Mouse (Mus musculus) lung, adult 2 months (tissue): ENCODE measurements at regions not wholly inside any gene's neighbourhood (a gene's known extent, or its start where the extent isn't known, plus 50 kb on each side); places are given as distances from the start of the nearest gene placed in this dataset.
"Not testable (repeated sequence)": the region's sequence is repeated elsewhere in the genome, so short reads cannot be mapped to it uniquely, and the experiment has no call there.

Experiments used
- DNase-seq: peaks from one replicate; pipeline ENCODE4 v3.0.0; 2022
- H3K4me1 ChIP-seq: fragments of 200-500 bp; 2 replicates; pipeline ENCODE4 v1.6.1; 2011; ENCODE audit warnings: low read length; ENCODE audit not compliant: control insufficient read depth, insufficient read depth
- H3K4me3 ChIP-seq: fragments of 200-500 bp; replicated peaks from 2 replicates; pipeline ENCODE3; 2011; ENCODE audit warnings: low read depth, mild to moderate bottlenecking, control low read depth, low read length; ENCODE audit errors: extremely low read depth
- CTCF ChIP-seq: fragments of 200-500 bp; IDR thresholded peaks from 2 replicates; pipeline ENCODE4 v1.5.1; 2011; ENCODE audit warnings: mild to moderate bottlenecking, low read length, control low read depth; ENCODE audit not compliant: insufficient read depth
- POLR2A ChIP-seq: fragments of 200-500 bp; IDR thresholded peaks from 2 replicates; pipeline ENCODE4 v1.6.1; 2011; ENCODE audit warnings: low read depth, mild to moderate bottlenecking, control low read depth, low read length, borderline replicate concordance; ENCODE audit errors: extremely low read depth
- WGBS: fragments of 180-500 bp; shearing (Covaris S2); methylation state at CpG from one replicate; pipeline ENCODE4 v1.1.7; 2018; 5-methylcytosine and 5-hydroxymethylcytosine counted together

DNA sequence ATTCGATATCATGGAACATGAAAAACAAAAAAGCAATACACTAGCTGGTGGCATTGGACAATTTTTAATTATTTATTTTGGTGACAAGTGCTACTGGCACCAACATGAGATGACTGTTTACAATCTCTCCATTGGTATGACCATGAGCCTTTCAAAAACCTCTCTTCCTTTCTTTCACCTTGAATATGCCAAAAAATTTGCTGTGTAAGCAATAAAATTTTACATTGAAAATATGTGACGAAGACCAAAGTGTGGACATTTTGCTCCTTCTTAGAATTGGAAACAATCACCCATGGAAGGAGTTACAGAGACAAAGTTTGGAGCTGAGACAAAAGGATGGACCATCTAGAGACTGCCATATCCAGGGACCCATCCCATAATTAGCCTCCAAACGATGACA lies 83.4 kb upstream of the Gm49339 start:
- not testable (repeated sequence) for DNase-seq, H3K4me1 ChIP-seq, H3K4me3 ChIP-seq
- WGBS, result 86% methylated on average over 3 of the region's 3 CpGs

GRCm38 (mm10) chr10:51405141-51405540 lies 75.3 kb upstream of the Gm49339 start:
- peak; percentile 8 for DNase-seq
- WGBS, result 3% methylated on average over 9 of the region's 9 CpGs
- no peaks in the 10 kb centered on the region for H3K4me1 ChIP-seq
- no peak for TF ChIP-seq POLR2A
- peak; percentile 29; the same call in 1 of the 2 replicates for TF ChIP-seq CTCF
- no peak overlapping the region for H3K4me3 ChIP-seq

DNA sequence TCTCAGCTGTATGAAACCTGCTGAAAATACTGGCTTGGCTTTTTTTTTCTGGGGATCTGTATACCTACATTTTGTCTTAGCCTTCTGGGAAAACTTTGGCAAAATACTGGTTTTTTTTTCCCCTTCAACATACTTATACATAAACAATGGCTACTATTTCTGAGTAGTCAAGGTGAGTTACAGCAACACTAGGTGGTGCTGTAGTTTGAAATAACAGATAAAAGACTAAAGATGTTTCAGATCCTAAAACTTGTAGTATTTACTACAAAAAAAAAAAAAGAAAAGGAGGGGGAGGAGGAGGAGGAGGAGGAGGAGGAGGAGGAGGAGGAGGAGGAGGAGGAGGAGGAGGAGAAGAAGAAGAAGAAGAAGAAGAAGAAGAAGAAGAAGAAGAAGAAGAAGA lies 67.6 kb upstream of the Gm49339 start:
- H3K4me1 ChIP-seq, result no peaks in the 10 kb centered on the region
- TF ChIP-seq POLR2A (no peak), CTCF (no peak)
- DNase-seq, result no peak
- H3K4me3 ChIP-seq, result no peak overlapping the region

DNA sequence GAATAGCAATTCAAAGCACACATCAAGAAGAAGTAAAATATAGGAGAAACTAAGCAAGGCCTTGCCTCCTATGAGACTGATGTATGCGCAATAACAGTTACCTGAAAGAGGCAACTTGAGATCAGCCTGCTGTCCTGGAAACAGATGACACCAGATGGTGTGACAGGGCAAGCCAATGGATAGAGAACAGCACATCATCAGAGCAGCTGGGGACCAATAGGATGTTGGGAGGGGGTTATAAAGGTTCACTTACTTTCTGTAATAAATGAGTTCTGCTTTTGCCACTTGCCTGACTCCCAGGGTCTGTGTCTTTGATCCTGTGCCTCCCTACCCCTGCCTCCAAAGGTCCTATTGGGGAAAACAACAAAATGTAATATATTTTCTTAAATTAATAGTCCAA lies 65.9 kb upstream of the Gm49339 start:
- no peaks in the 10 kb centered on the region for H3K4me1 ChIP-seq
- no peak for DNase-seq
- H3K4me3 ChIP-seq, result no peak overlapping the region
- 93% methylated on average over 1 of the region's 1 CpGs for WGBS
- TF ChIP-seq POLR2A (no peak), CTCF (no peak)

DNA sequence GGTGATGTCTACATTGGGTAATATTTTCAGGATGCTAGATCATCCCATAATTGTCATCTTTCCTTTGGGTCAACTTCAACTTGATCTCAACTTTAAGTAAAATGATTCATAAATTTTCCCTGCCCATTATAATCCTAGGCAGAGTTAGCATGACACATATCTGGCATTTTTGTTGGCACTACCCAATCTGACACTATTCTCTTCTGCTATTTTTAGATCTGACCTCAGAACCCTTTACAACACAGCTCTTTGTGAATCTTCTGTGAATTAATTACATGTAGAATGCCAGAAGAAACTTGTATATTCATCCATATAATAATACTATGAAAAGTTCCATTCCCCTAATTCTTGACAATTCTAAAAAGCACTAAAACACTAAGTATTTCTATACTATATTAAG lies 63.7 kb upstream of the Gm49339 start:
- Histone ChIP-seq H3K4me3 (no peak overlapping the region), H3K4me1 (no peaks in the 10 kb centered on the region)
- TF ChIP-seq POLR2A (no peak), CTCF (no peak)
- no peak for DNase-seq

- DNase-seq, result no peak
- Histone ChIP-seq H3K4me3 (no peak overlapping the region), H3K4me1 (no peaks in the 10 kb centered on the region)
- 59% methylated on average over 3 of the region's 3 CpGs for WGBS
- no peak for TF ChIP-seq CTCF
- TF ChIP-seq POLR2A, result no peak
Measured at GRCm38 (mm10) chr10:51417221-51417911, 63.0 kb upstream of the Gm49339 start.

- no peak for DNase-seq
- 68% methylated on average over 1 of the region's 1 CpGs for WGBS
- TF ChIP-seq POLR2A, result no peak
- Histone ChIP-seq H3K4me3 (no peak overlapping the region), H3K4me1 (no peaks in the 10 kb centered on the region)
Measured at GRCm38 (mm10) chr10:51418550-51418949, 61.9 kb upstream of the Gm49339 start.

GRCm38 (mm10) chr10:51422501-51422900 lies 57.9 kb upstream of the Gm49339 start:
- Histone ChIP-seq H3K4me3 (no peak overlapping the region), H3K4me1 (no peaks in the 10 kb centered on the region)
- 66% methylated on average over 1 of the region's 1 CpGs for WGBS
- TF ChIP-seq POLR2A, result no peak
- no peak for TF ChIP-seq CTCF
- DNase-seq, result no peak
